Mouse (Mus musculus) neutrophil, adult 5-6 weeks (primary cell): ENCODE measurements at regions not wholly inside any gene's neighbourhood (a gene's known extent, or its start where the extent isn't known, plus 50 kb on each side); places are given as distances from the start of the nearest gene placed in this dataset.

Experiments
- ATAC-seq: fragments of 151-379, 151-347 bp; 2 replicates; pipeline ENCODE4 v1.8.0; 2017; ENCODE audit warnings: mild to moderate bottlenecking, moderate TSS enrichment; ENCODE audit not compliant: insufficient number of reproducible peaks, poor library complexity, low FRiP score, severe bottlenecking; ENCODE audit errors: extremely low read depth

- no peak for ATAC-seq
Measured at GRCm38 (mm10) chr17:72993134-72993533, 75.0 kb downstream of the Lbh start.

GRCm38 (mm10) chr17:72993626-72994025 lies 75.5 kb downstream of the Lbh start:
- ATAC-seq: no peak

- ATAC-seq: peak; percentile 64; the same call in 1 of the 2 replicates
Measured at GRCm38 (mm10) chr17:72996539-72996938, 78.4 kb downstream of the Lbh start.

GRCm38 (mm10) chr17:72997301-72997921 lies 79.3 kb downstream of the Lbh start:
- ATAC-seq: no peak

GRCm38 (mm10) chr17:73005100-73005499 lies 87.0 kb downstream of the Lbh start:
- peak; percentile 65 for ATAC-seq

GRCm38 (mm10) chr17:73008901-73009300 lies 90.8 kb downstream of the Lbh start:
- ATAC-seq: peak; percentile 79

- ATAC-seq: no peak
Measured at GRCm38 (mm10) chr17:73009962-73010361, 91.9 kb downstream of the Lbh start.

GRCm38 (mm10) chr17:73012356-73012755 lies 94.3 kb downstream of the Lbh start:
- ATAC-seq: no peak

- ATAC-seq: no peak
Measured at GRCm38 (mm10) chr17:73012954-73013353, 94.8 kb upstream of the Lclat1 start.

- no peak for ATAC-seq
Measured at GRCm38 (mm10) chr17:73014090-73014853, 93.5 kb upstream of the Lclat1 start.

GRCm38 (mm10) chr17:73017173-73017572 lies 90.6 kb upstream of the Lclat1 start:
- no peak for ATAC-seq

- no peak for ATAC-seq
Measured at GRCm38 (mm10) chr17:73022630-73023051, 85.1 kb upstream of the Lclat1 start.

GRCm38 (mm10) chr17:73023362-73024107 lies 84.2 kb upstream of the Lclat1 start:
- ATAC-seq: peak; percentile 39; the same call in 1 of the 2 replicates

- no peak for ATAC-seq
Measured at GRCm38 (mm10) chr17:73027122-73027521, 80.7 kb upstream of the Lclat1 start.

GRCm38 (mm10) chr17:73031796-73032195 lies 76.0 kb upstream of the Lclat1 start:
- ATAC-seq: no peak

- ATAC-seq: no peak
Measured at GRCm38 (mm10) chr17:73032326-73032725, 75.5 kb upstream of the Lclat1 start.

GRCm38 (mm10) chr17:73034420-73034819 lies 73.4 kb upstream of the Lclat1 start:
- ATAC-seq: peak; percentile 92

GRCm38 (mm10) chr17:73034981-73035481 lies 72.8 kb upstream of the Lclat1 start:
- ATAC-seq: no peak

GRCm38 (mm10) chr17:73036845-73037244 lies 70.9 kb upstream of the Lclat1 start:
- ATAC-seq: no peak

- ATAC-seq: no peak
Measured at GRCm38 (mm10) chr17:73038586-73038985, 69.2 kb upstream of the Lclat1 start.
